Mouse (Mus musculus): ENCODE measurements at regions not wholly inside any gene's neighbourhood (a gene's known extent, or its start where the extent isn't known, plus 50 kb on each side); places are given as distances from the start of the nearest gene placed in this dataset.

- DNase-seq (ENCODE audit: low read depth, low spot score) = peak; percentile 20
These were observed 350.7 kb upstream of the Rasa1 start for GRCm38 (mm10) chr13:85639376-85640229.

DNA sequence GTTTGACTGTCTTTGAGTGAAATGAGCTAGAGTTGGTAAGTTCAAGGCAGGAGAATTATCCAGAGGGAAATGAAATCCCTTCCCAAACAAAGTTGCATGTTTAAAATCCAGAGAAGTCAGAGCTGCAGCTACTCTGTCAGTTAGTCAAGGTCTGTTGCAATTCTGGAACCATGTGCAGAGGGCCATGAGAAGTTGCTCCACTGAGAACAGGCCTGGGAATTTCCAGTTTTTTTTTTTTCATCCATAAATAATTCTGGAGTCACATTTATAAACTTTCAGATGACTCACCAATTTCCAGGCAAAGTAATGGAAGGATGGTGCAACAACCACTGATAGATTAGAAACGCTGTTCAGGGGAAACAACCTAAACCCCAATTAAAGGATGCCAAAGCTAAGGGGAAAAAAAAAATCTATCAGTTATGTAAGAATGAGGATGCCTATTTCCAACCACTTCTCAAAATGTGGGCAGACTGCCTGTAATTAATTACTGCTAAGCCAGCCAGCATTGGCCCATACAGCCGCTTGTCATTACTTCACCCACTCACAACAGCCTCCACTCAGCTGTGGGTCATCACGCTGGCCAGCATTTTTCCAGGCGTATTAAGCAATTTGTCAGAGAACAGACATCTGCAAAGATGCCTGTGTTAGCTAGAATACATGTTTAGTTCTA, 340.7 kb upstream of the Rasa1 start:
- DNase-seq (ENCODE audit: low read depth, low spot score) = peak; percentile 25
